In genomic region chr1:179548220-179548619, GRCm38 (mm10) we compare ENCODE assay signal across 8 mouse cellular contexts. TPM values are rescaled to one million over a fixed set of nuclear protein-coding genes. Genes with fewer than 3 reads are reported as not detected.
A peak's percentile ranks its signal among the peaks of the same experiment; 100 is the strongest.
DNase-seq lines count a peak whose midpoint lies in the region; ATAC-seq lines count a peak whose summit lies in the region.

No protein-coding gene starts in this region.

- peaks cover 79% of the 10 kb centered on the region for H3K4me1 ChIP-seq in erythroblast, embryonic 14.5 days (ENCODE audit: control insufficient read depth)
- peaks cover 35% of the 10 kb centered on the region for H3K4me1 ChIP-seq in midbrain, embryonic 13.5 days (replicated peaks)
- H3K4me1 ChIP-seq in midbrain, embryonic 11.5 days (ENCODE audit: control insufficient read depth, insufficient read depth, low read length), result peaks cover 11% of the 10 kb centered on the region
- peaks cover 21% of the 10 kb centered on the region for H3K4me1 ChIP-seq in hindbrain, embryonic 14.5 days (replicated peaks; ENCODE audit: control insufficient read depth, insufficient read depth, low read length)
- peaks cover 24% of the 10 kb centered on the region for H3K4me1 ChIP-seq in stomach, embryonic 15.5 days

- H3K4me3 ChIP-seq in erythroblast, embryonic 14.5 days (replicated peaks), result peak overlapping the region; percentile 98
- no peak overlapping the region; the same call in 1 of the 2 replicates for H3K4me3 ChIP-seq in midbrain, embryonic 13.5 days (replicated peaks)
- no peak overlapping the region for H3K4me3 ChIP-seq in midbrain, embryonic 11.5 days (ENCODE audit: low read depth, low read length)
- H3K4me3 ChIP-seq in hindbrain, embryonic 14.5 days (replicated peaks; ENCODE audit: low read length), result no peak overlapping the region
- H3K4me3 ChIP-seq in stomach, embryonic 15.5 days (replicated peaks), result no peak overlapping the region

- no peak for DNase-seq in midbrain, embryonic 11.5 days (ENCODE audit: low spot score, missing footprints)
- DNase-seq in hindbrain, embryonic 14.5 days (ENCODE audit: low spot score), result no peak
- no peak for DNase-seq in adrenal gland, postnatal 36 days
- no peak for DNase-seq in gastrocnemius, postnatal 10 days

- H3K9ac ChIP-seq in midbrain, embryonic 13.5 days (replicated peaks), result peak overlapping the region; percentile 46
- H3K9ac ChIP-seq in midbrain, embryonic 11.5 days (ENCODE audit: low read length), result no peak overlapping the region
- peak overlapping the region; percentile 34 for H3K9ac ChIP-seq in hindbrain, embryonic 14.5 days
- H3K9ac ChIP-seq in stomach, embryonic 15.5 days, result no peak overlapping the region

- no peak overlapping the region for H3K27ac ChIP-seq in midbrain, embryonic 13.5 days
- no peak overlapping the region for H3K27ac ChIP-seq in midbrain, embryonic 11.5 days (ENCODE audit: low read depth, low read length)
- H3K27ac ChIP-seq in hindbrain, embryonic 14.5 days, result no peak overlapping the region
- H3K27ac ChIP-seq in stomach, embryonic 15.5 days, result no peak overlapping the region; the same call in 1 of the 2 replicates

- H3K36me3 ChIP-seq in erythroblast, embryonic 14.5 days (ENCODE audit: control insufficient read depth), result peaks cover 43% of the 10 kb centered on the region
- no peaks in the 10 kb centered on the region for H3K36me3 ChIP-seq in midbrain, embryonic 13.5 days
- H3K36me3 ChIP-seq in midbrain, embryonic 11.5 days (ENCODE audit: control insufficient read depth, insufficient read depth, low read length), result no peaks in the 10 kb centered on the region
- no peaks in the 10 kb centered on the region for H3K36me3 ChIP-seq in hindbrain, embryonic 14.5 days (replicated peaks; ENCODE audit: control insufficient read depth, insufficient read depth)
- no peaks in the 10 kb centered on the region for H3K36me3 ChIP-seq in stomach, embryonic 15.5 days

- H3K27me3 ChIP-seq in erythroblast, embryonic 14.5 days (ENCODE audit: control insufficient read depth), result no peaks in the 10 kb centered on the region
- no peaks in the 10 kb centered on the region for H3K27me3 ChIP-seq in midbrain, embryonic 13.5 days
- no peaks in the 10 kb centered on the region for H3K27me3 ChIP-seq in midbrain, embryonic 11.5 days (ENCODE audit: control insufficient read depth, insufficient read depth, low read length)
- H3K27me3 ChIP-seq in hindbrain, embryonic 14.5 days (ENCODE audit: control insufficient read depth, insufficient read depth, low read length), result no peaks in the 10 kb centered on the region
- H3K27me3 ChIP-seq in stomach, embryonic 15.5 days (replicated peaks), result no peaks in the 10 kb centered on the region

- 78% methylated on average over 11 of the region's 11 CpGs for WGBS in midbrain, embryonic 13.5 days
- WGBS in midbrain, embryonic 11.5 days, result 84% methylated on average over 11 of the region's 11 CpGs
- WGBS in hindbrain, embryonic 14.5 days, result 65% methylated on average over 11 of the region's 11 CpGs
- 58% methylated on average over 11 of the region's 11 CpGs for WGBS in stomach, embryonic 15.5 days

- H3K9me3 ChIP-seq in erythroblast, embryonic 14.5 days (ENCODE audit: control insufficient read depth, low read length), result no peaks in the 10 kb centered on the region
- H3K9me3 ChIP-seq in midbrain, embryonic 13.5 days, result no peaks in the 10 kb centered on the region
- H3K9me3 ChIP-seq in midbrain, embryonic 11.5 days (ENCODE audit: control insufficient read depth, low read length), result no peaks in the 10 kb centered on the region
- H3K9me3 ChIP-seq in hindbrain, embryonic 14.5 days (ENCODE audit: control insufficient read depth, low read length), result no peaks in the 10 kb centered on the region
- H3K9me3 ChIP-seq in stomach, embryonic 15.5 days, result no peaks in the 10 kb centered on the region

- H3K4me2 ChIP-seq in midbrain, embryonic 13.5 days (replicated peaks), result peak overlapping the region; percentile 19; the same call in 1 of the 2 replicates
- no peak overlapping the region for H3K4me2 ChIP-seq in midbrain, embryonic 11.5 days
- H3K4me2 ChIP-seq in hindbrain, embryonic 14.5 days (replicated peaks), result peak overlapping the region; percentile 66
- H3K4me2 ChIP-seq in stomach, embryonic 15.5 days, result peak overlapping the region; percentile 55

- no peak for ATAC-seq in erythroblast, adult 5-6 weeks (replicated peaks; ENCODE audit: low FRiP score, poor library complexity, severe bottlenecking)
- ATAC-seq in midbrain, embryonic 13.5 days, result no peak
- ATAC-seq in midbrain, embryonic 11.5 days (ENCODE audit: low FRiP score), result no peak
- ATAC-seq in hindbrain, embryonic 14.5 days (ENCODE audit: low FRiP score), result no peak
- no peak for ATAC-seq in stomach, embryonic 15.5 days (ENCODE audit: insufficient read depth, low FRiP score, low read depth)

RNA-seq across cellular contexts. Expression of gene Cnst, which starts 2.0 kb away (rescaled TPM):
- 1.3 and 1.8 TPM in 2 replicates for polyA plus RNA-seq in erythroblast, embryonic 14.5 days (2012)
- total RNA-seq in erythroblast, adult 5-6 weeks (2015; ENCODE audit: low replicate concordance), result 6.9 and 11.7 TPM in 2 replicates
- 18.7 and 20.4 TPM in 2 replicates for total RNA-seq in erythroblast, adult 5-6 weeks (2017; ENCODE audit: low replicate concordance)
- polyA plus RNA-seq in midbrain, embryonic 13.5 days (2015; fragmentation: Nextera tagmentation; extraction: Ambion mirVana), result 27.9 and 28.2 TPM in 2 replicates
- 22.6 and 25.1 TPM in 2 replicates for polyA plus RNA-seq in midbrain, embryonic 11.5 days (2014; fragmentation: Nextera tagmentation; extraction: Ambion mirVana)
- polyA plus RNA-seq in hindbrain, embryonic 14.5 days (2014; fragmentation: Nextera tagmentation; extraction: Ambion mirVana), result 26.4 and 32.5 TPM in 2 replicates
- 13.9 and 14.9 TPM in 2 replicates for polyA plus RNA-seq in stomach, embryonic 15.5 days (2015; fragmentation: Nextera tagmentation; extraction: Ambion mirVana)
- total RNA-seq in adrenal gland, postnatal 36 days (2021), result 10 to 100 TPM; 21.1 to 43.6 TPM
- total RNA-seq in gastrocnemius, postnatal 10 days (2021), result 10 to 100 TPM; 33.8 to 35.9 TPM

RNA-seq across cellular contexts. Expression of gene Tfb2m, which starts 2.2 kb away (rescaled TPM):
- polyA plus RNA-seq in erythroblast, embryonic 14.5 days (2012), result 0.23 and 0.32 TPM in 2 replicates
- total RNA-seq in erythroblast, adult 5-6 weeks (2015; ENCODE audit: low replicate concordance), result 7.1 and 13.6 TPM in 2 replicates
- total RNA-seq in erythroblast, adult 5-6 weeks (2017; ENCODE audit: low replicate concordance), result 11.7 and 15.6 TPM in 2 replicates
- 30.2 and 31.5 TPM in 2 replicates for polyA plus RNA-seq in midbrain, embryonic 13.5 days (2015; fragmentation: Nextera tagmentation; extraction: Ambion mirVana)
- 27.1 and 30.7 TPM in 2 replicates for polyA plus RNA-seq in midbrain, embryonic 11.5 days (2014; fragmentation: Nextera tagmentation; extraction: Ambion mirVana)
- polyA plus RNA-seq in hindbrain, embryonic 14.5 days (2014; fragmentation: Nextera tagmentation; extraction: Ambion mirVana), result 29.4 and 31.3 TPM in 2 replicates
- 26.8 and 30.1 TPM in 2 replicates for polyA plus RNA-seq in stomach, embryonic 15.5 days (2015; fragmentation: Nextera tagmentation; extraction: Ambion mirVana)
- total RNA-seq in adrenal gland, postnatal 36 days (2021), result 10 to 100 TPM; 49.4 to 55.0 TPM
- 10 to 100 TPM; 22.2 to 25.9 TPM for total RNA-seq in gastrocnemius, postnatal 10 days (2021)

RNA-seq across cellular contexts. Expression of gene Smyd3, which starts 30.4 kb away (rescaled TPM):
- 0.02 and 0.09 TPM in 2 replicates for polyA plus RNA-seq in erythroblast, embryonic 14.5 days (2012)
- 3.3 and 6.0 TPM in 2 replicates for total RNA-seq in erythroblast, adult 5-6 weeks (2015; ENCODE audit: low replicate concordance)
- total RNA-seq in erythroblast, adult 5-6 weeks (2017; ENCODE audit: low replicate concordance), result 2.1 and 10.3 TPM in 2 replicates
- 14.5 and 17.5 TPM in 2 replicates for polyA plus RNA-seq in midbrain, embryonic 13.5 days (2015; fragmentation: Nextera tagmentation; extraction: Ambion mirVana)
- polyA plus RNA-seq in midbrain, embryonic 11.5 days (2014; fragmentation: Nextera tagmentation; extraction: Ambion mirVana), result 13.1 and 15.9 TPM in 2 replicates
- 25.4 and 28.2 TPM in 2 replicates for polyA plus RNA-seq in hindbrain, embryonic 14.5 days (2014; fragmentation: Nextera tagmentation; extraction: Ambion mirVana)
- polyA plus RNA-seq in stomach, embryonic 15.5 days (2015; fragmentation: Nextera tagmentation; extraction: Ambion mirVana), result 17.9 and 19.6 TPM in 2 replicates
- total RNA-seq in adrenal gland, postnatal 36 days (2021), result 1 to 10 TPM; 5.1 to 7.7 TPM
- 1 to 10 TPM; 5.8 to 6.1 TPM for total RNA-seq in gastrocnemius, postnatal 10 days (2021)

Comparison
In these comparisons a context has a peak if more than half of its experiments do, and no peak if none do; other contexts are left out.
1. H3K9ac ChIP-seq: peak in midbrain, embryonic 13.5 days (single experiment) and hindbrain, embryonic 14.5 days (single experiment); none in midbrain, embryonic 11.5 days (single experiment) and stomach, embryonic 15.5 days (single experiment).
2. RNA of gene Tfb2m, which starts 2.2 kb away (polyA plus RNA-seq): 30.2 to 31.5 TPM in midbrain, embryonic 13.5 days, 29.4 to 31.3 TPM in hindbrain, embryonic 14.5 days, 27.1 to 30.7 TPM in midbrain, embryonic 11.5 days and 26.8 to 30.1 TPM in stomach, embryonic 15.5 days; 0.23 to 0.32 TPM in erythroblast, embryonic 14.5 days; every median in the first group is over 10 times any median in the second.
3. RNA of gene Smyd3, which starts 30.4 kb away (polyA plus RNA-seq): 25.4 to 28.2 TPM in hindbrain, embryonic 14.5 days, 17.9 to 19.6 TPM in stomach, embryonic 15.5 days, 14.5 to 17.5 TPM in midbrain, embryonic 13.5 days and 13.1 to 15.9 TPM in midbrain, embryonic 11.5 days; 0.02 to 0.09 TPM in erythroblast, embryonic 14.5 days; every median in the first group is over 10 times any median in the second.